ENCODE assay signal across 8 mouse cellular contexts in the genomic region with DNA sequence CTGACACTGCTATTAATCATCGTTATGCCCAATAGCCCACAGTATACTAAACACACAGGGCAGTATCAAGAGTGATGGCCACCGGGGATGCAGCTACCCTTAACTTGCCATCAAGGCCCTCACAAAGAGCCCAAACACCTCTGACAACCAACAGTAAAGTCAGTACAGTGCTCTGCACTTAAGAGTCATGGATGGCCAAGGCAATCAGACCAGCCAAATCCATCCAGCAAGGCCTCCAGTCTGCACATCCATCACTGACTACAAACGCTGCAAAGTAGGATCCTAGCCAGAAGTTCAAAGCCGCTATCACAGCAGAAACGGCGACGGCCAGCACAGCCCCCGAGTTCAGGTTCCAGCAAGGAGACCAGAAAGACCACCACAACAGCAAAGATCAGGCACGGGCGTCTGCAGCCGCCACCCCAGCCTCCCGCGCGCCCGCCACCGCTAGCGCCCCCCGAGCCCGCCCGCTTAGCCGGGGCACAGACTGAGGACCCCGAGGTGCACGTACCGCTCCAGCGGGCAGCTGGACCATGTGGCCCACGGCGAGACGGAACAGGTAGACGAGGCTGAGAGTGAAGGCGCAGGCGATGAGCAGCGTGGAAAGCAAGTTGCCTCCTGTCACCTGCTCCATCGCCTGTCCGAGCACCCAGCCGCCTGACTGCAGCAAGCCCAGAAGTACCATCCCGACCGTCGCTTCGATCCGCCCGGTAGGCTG. TPM values are rescaled to one million over a fixed set of nuclear protein-coding genes. Genes with fewer than 3 reads are reported as not detected.
DNase-seq lines count a peak whose midpoint lies in the region; ATAC-seq and TF ChIP-seq lines count a peak whose summit lies in the region.

No protein-coding gene starts in this region.

- no peak for DNase-seq in heart, postnatal 25 days (ENCODE audit: low spot score)
- no peak for DNase-seq in thymus, adult 2 months
- no peak for DNase-seq in thymus, adult 18-20 months
- DNase-seq in liver, embryonic 14.5 days (ENCODE audit: low read depth in 3 of 3, low spot score in 3 of 3): no peak
- DNase-seq in spleen, adult 18-20 months: no peak

- H3K27me3 ChIP-seq in heart, embryonic 11.5 days (ENCODE audit: control insufficient read depth, insufficient read depth, low read length): no peaks in the 10 kb centered on the region
- H3K27me3 ChIP-seq in thymus, adult 2 months (ENCODE audit: control insufficient read depth, insufficient read depth, low read length): no peaks in the 10 kb centered on the region
- no peaks in the 10 kb centered on the region for H3K27me3 ChIP-seq in forebrain, embryonic 16.5 days (replicated peaks; ENCODE audit: control insufficient read depth, insufficient read depth, low read length)
- no peaks in the 10 kb centered on the region for H3K27me3 ChIP-seq in liver, embryonic 14.5 days (ENCODE audit: control insufficient read depth, insufficient read depth, low read length)
- no peaks in the 10 kb centered on the region for H3K27me3 ChIP-seq in stomach, embryonic 14.5 days (ENCODE audit: control insufficient read depth, insufficient read depth, low read length)

- peak overlapping the region; percentile 85 for H3K9ac ChIP-seq in heart, embryonic 11.5 days (ENCODE audit: low read depth, low read length)
- H3K9ac ChIP-seq in forebrain, embryonic 16.5 days (replicated peaks; ENCODE audit: low read depth, low read length): peak overlapping the region; percentile 74
- H3K9ac ChIP-seq in liver, embryonic 14.5 days (replicated peaks): peak overlapping the region; percentile 62
- peak overlapping the region; percentile 90 for H3K9ac ChIP-seq in stomach, embryonic 14.5 days (replicated peaks; ENCODE audit: low read depth, low read length)

- H3K4me1 ChIP-seq in heart, embryonic 11.5 days (ENCODE audit: control insufficient read depth, insufficient read depth, low read length): no peaks in the 10 kb centered on the region
- H3K4me1 ChIP-seq in thymus, adult 2 months (replicated peaks; ENCODE audit: control insufficient read depth, insufficient read depth, low read length): peaks cover 4% of the 10 kb centered on the region
- H3K4me1 ChIP-seq in forebrain, embryonic 16.5 days (replicated peaks; ENCODE audit: control insufficient read depth, insufficient read depth, low read length): peaks cover 17% of the 10 kb centered on the region
- peaks cover 0 to 4% of the 10 kb centered on the region in 2 experiments; a peak in 2 of 4 replicates for H3K4me1 ChIP-seq in liver, embryonic 14.5 days (replicated peaks; ENCODE audit: control insufficient read depth in 2 of 2, insufficient read depth in 2 of 2, low read length in 1 of 2)
- peaks cover 3% of the 10 kb centered on the region; the same call in 1 of the 2 replicates for H3K4me1 ChIP-seq in stomach, embryonic 14.5 days (ENCODE audit: control insufficient read depth, insufficient read depth, low read length)

- intact Hi-C loops in heart, postnatal 25 days (cut with DNase I): loop anchor here (2.0 kb wide), 2 partner anchors 77 to 87 kb away; no protein-coding TSS in a partner anchor

- TF ChIP-seq CTCF in thymus, adult 2 months (IDR thresholded peaks at IDR 0.05; ENCODE audit: borderline replicate concordance, control insufficient read depth, extremely low read depth, insufficient read depth, low read length, poor library complexity): no peak
- no peak for TF ChIP-seq CTCF in liver, embryonic 14.5 days (IDR thresholded peaks at IDR 0.05; ENCODE audit: low read depth)

- ATAC-seq in heart, embryonic 11.5 days (replicated peaks; ENCODE audit: insufficient number of reproducible peaks, low FRiP score, low TSS enrichment): peak; percentile 29
- ATAC-seq in forebrain, embryonic 16.5 days: peak; percentile 57
- ATAC-seq in liver, embryonic 14.5 days (ENCODE audit: insufficient read depth): peak; percentile 29; the same call in 1 of the 2 replicates
- peak; percentile 61; the same call in 1 of the 2 replicates for ATAC-seq in stomach, embryonic 14.5 days (ENCODE audit: insufficient number of reproducible peaks, insufficient read depth, low FRiP score, low read depth)

- H3K9me3 ChIP-seq in heart, embryonic 11.5 days (replicated peaks; ENCODE audit: control insufficient read depth, low read length): no peaks in the 10 kb centered on the region
- no peaks in the 10 kb centered on the region for H3K9me3 ChIP-seq in forebrain, embryonic 16.5 days (ENCODE audit: control insufficient read depth, low read length)
- no peaks in the 10 kb centered on the region for H3K9me3 ChIP-seq in liver, embryonic 14.5 days (ENCODE audit: control insufficient read depth, low read length)
- no peaks in the 10 kb centered on the region for H3K9me3 ChIP-seq in stomach, embryonic 14.5 days (ENCODE audit: control insufficient read depth, low read depth, low read length)

- no peak for TF ChIP-seq POLR2A in thymus, adult 2 months (IDR thresholded peaks at IDR 0.05; ENCODE audit: control insufficient read depth, extremely low read depth, insufficient read depth, low read length, poor library complexity)

- peaks cover 23% of the 10 kb centered on the region for H3K36me3 ChIP-seq in heart, embryonic 11.5 days (ENCODE audit: control insufficient read depth, insufficient read depth, low read length)
- H3K36me3 ChIP-seq in thymus, adult 2 months (ENCODE audit: control insufficient read depth, insufficient read depth, low read length): peaks cover 4% of the 10 kb centered on the region; the same call in 1 of the 2 replicates
- H3K36me3 ChIP-seq in forebrain, embryonic 16.5 days (ENCODE audit: control insufficient read depth, insufficient read depth): peaks cover 21% of the 10 kb centered on the region
- H3K36me3 ChIP-seq in liver, embryonic 14.5 days (replicated peaks; ENCODE audit: control insufficient read depth, insufficient read depth, low read depth): peaks cover 5% of the 10 kb centered on the region
- H3K36me3 ChIP-seq in stomach, embryonic 14.5 days (ENCODE audit: control insufficient read depth, insufficient read depth, low read length): peaks cover 34% of the 10 kb centered on the region

- H3K27ac ChIP-seq in heart, embryonic 11.5 days (ENCODE audit: low read depth, low read length): peak overlapping the region; percentile 93
- H3K27ac ChIP-seq in thymus, adult 2 months (ENCODE audit: control insufficient read depth, insufficient read depth, low read length): no peak overlapping the region
- peak overlapping the region; percentile 99 for H3K27ac ChIP-seq in forebrain, embryonic 16.5 days (ENCODE audit: low read length)
- H3K27ac ChIP-seq in liver, embryonic 14.5 days: no peak overlapping the region
- H3K27ac ChIP-seq in stomach, embryonic 14.5 days (ENCODE audit: low read length): peak overlapping the region; percentile 86

- no peak for TF ChIP-seq EP300 in liver, embryonic 14.5 days (IDR thresholded peaks at IDR 0.05; ENCODE audit: low read depth)

- WGBS in heart, embryonic 11.5 days (ENCODE audit: insufficient replicate concordance): 2% methylated on average over 41 of the region's 41 CpGs
- WGBS in thymus, adult 2 months: 2% methylated on average over 41 of the region's 41 CpGs
- under 1% methylated on average over 41 of the region's 41 CpGs for WGBS in forebrain, embryonic 16.5 days
- 1% methylated on average over 41 of the region's 41 CpGs for WGBS in liver, embryonic 14.5 days (ENCODE audit: insufficient replicate concordance)
- WGBS in stomach, embryonic 14.5 days: under 1% methylated on average over 41 of the region's 41 CpGs

- H3K4me2 ChIP-seq in heart, embryonic 11.5 days: peak overlapping the region; percentile 82
- peak overlapping the region; percentile 71 for H3K4me2 ChIP-seq in forebrain, embryonic 16.5 days (ENCODE audit: low read length)
- peak overlapping the region; percentile 80 for H3K4me2 ChIP-seq in liver, embryonic 14.5 days (ENCODE audit: low read depth)
- H3K4me2 ChIP-seq in stomach, embryonic 14.5 days (replicated peaks; ENCODE audit: low read depth, low read length): peak overlapping the region; percentile 77

- H3K4me3 ChIP-seq in heart, embryonic 11.5 days (ENCODE audit: low read depth, low read length): peak overlapping the region; percentile 98
- H3K4me3 ChIP-seq in thymus, adult 2 months (ENCODE audit: control insufficient read depth, insufficient read depth, low read length): peak overlapping the region; percentile 72
- H3K4me3 ChIP-seq in forebrain, embryonic 16.5 days (replicated peaks; ENCODE audit: low read length): peak overlapping the region; percentile 100
- peak overlapping the region; percentile 86 for H3K4me3 ChIP-seq in liver, embryonic 14.5 days (ENCODE audit: insufficient read depth in 1 of 2, low read depth in 2 of 2, low read length in 2 of 2)
- peak overlapping the region; percentile 96 for H3K4me3 ChIP-seq in stomach, embryonic 14.5 days (ENCODE audit: low read depth, low read length)

RNA-seq across cellular contexts. Expression of a gene that starts 0.8 kb away (rescaled TPM):
- 54.7 and 61.2 TPM in 2 replicates for polyA plus RNA-seq in heart, embryonic 11.5 days (2014; fragmentation: Nextera tagmentation; extraction: Ambion mirVana)
- total RNA-seq in heart, postnatal 25 days (2021): 1 to 10 TPM; 4.5 to 7.4 TPM
- polyA plus RNA-seq in thymus, adult 2 months (2012; rRNA removed): 20.8 and 22.6 TPM in 2 replicates
- 145 and 152 TPM in 2 replicates for polyA plus RNA-seq in forebrain, embryonic 16.5 days (2015; fragmentation: Nextera tagmentation; extraction: Ambion mirVana)
- polyA plus RNA-seq in liver, embryonic 14.5 days (2012; rRNA removed): 21.0 and 39.3 TPM in 2 replicates
- polyA plus RNA-seq in liver, embryonic 14.5 days (2014; fragmentation: Nextera tagmentation; extraction: Ambion mirVana): 49.7 and 55.7 TPM in 2 replicates
- polyA plus RNA-seq in stomach, embryonic 14.5 days (2014; fragmentation: Nextera tagmentation; extraction: Ambion mirVana): 85.2 and 104 TPM in 2 replicates

Comparison
In these comparisons a context has a peak if more than half of its experiments do, and no peak if none do; other contexts are left out.
1. H3K27ac ChIP-seq: peak in heart, embryonic 11.5 days (single experiment), forebrain, embryonic 16.5 days (single experiment) and stomach, embryonic 14.5 days (single experiment); none in thymus, adult 2 months (single experiment) and liver, embryonic 14.5 days (single experiment).
2. Peak in every context shown above with its lines, with median percentiles within 50 percentile points of each other: ATAC-seq, H3K4me2 ChIP-seq, H3K4me3 ChIP-seq and H3K9ac ChIP-seq.